Mouse (Mus musculus): ENCODE results near the gene Tmem117.

GRCm38 (mm10) chr15:94995352-94995751 is 366.3 kb downstream of the Tmem117 start:
- no peak for TF ChIP-seq CTCF (IDR thresholded peaks at IDR 0.05; ENCODE audit: low read depth, low read length)
- TF ChIP-seq POLR2A (IDR thresholded peaks at IDR 0.05; ENCODE audit: borderline replicate concordance, low read depth, low read length): no peak

Data from bone marrow macrophage, adult 2 months (primary cell).